Mouse (Mus musculus): ENCODE results near the gene Dpm2. TPM values are rescaled to one million over a fixed set of nuclear protein-coding genes. Genes with fewer than 3 reads are reported as not detected.

The Dpm2 gene
- polyA plus RNA-seq, 1 experiment from 2014 or later: 122 TPM

- H3K27ac ChIP-seq (ENCODE audit: low read length): peak within 1 kb of the TSS; percentile 95
- peak; percentile 94 for ATAC-seq (ENCODE audit: insufficient number of reproducible peaks, insufficient read depth, low FRiP score, low read depth)
- under 1% methylated on average over 67 of the region's 67 CpGs for WGBS
Measured at GRCm38 (mm10) chr2:32534733-32535471, 35.8 kb upstream of the Dpm2 start, which contains the start of gene Fam102a. Gene Fam102a, plus strand, starts transcription at chr2:32535332.

DNA sequence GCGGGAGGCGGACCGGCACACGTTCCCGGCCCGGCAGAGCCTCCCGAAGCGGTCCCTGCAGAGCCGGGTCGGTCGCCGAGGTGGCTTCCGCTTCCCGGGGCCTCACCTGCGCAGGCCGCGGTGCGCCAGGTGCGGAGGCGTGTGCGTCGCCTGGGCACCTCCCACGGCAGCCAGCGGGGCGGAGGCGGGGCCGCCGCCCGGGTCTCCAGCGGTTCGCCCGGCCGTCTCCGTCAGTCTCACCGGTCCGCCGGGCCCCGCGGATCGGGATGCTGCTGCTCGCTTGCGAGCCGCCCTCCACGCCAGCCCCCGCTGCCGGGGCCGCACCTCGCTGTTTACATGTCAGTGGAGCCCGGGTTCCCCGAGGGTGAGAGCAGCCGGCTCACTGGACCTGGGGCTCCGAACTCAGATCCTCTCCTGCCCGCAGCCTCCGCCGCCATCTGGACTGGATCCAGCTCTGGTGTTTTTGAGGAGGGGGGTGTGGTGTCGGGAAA is 35.1 kb upstream of the Dpm2 start:
- H3K4me2 ChIP-seq (replicated peaks; ENCODE audit: low read depth, low read length): peak overlapping the region; percentile 78
- peaks cover 39% of the 10 kb centered on the region for H3K4me1 ChIP-seq (ENCODE audit: control insufficient read depth, insufficient read depth, low read length)
- peak overlapping the region; percentile 84 for H3K4me3 ChIP-seq (ENCODE audit: low read depth, low read length)
- H3K9ac ChIP-seq (replicated peaks; ENCODE audit: low read depth, low read length): peak overlapping the region; percentile 89
- peak overlapping the region; percentile 95 for H3K27ac ChIP-seq (ENCODE audit: low read length)
- H3K36me3 ChIP-seq (ENCODE audit: control insufficient read depth, insufficient read depth, low read length): no peaks in the 10 kb centered on the region
- H3K27me3 ChIP-seq (ENCODE audit: control insufficient read depth, insufficient read depth, low read length): no peaks in the 10 kb centered on the region
- no peaks in the 10 kb centered on the region for H3K9me3 ChIP-seq (ENCODE audit: control insufficient read depth, low read depth, low read length)
- under 1% methylated on average over 52 of the region's 56 CpGs for WGBS
- peak; percentile 71 for ATAC-seq (ENCODE audit: insufficient number of reproducible peaks, insufficient read depth, low FRiP score, low read depth)

More at GRCm38 (mm10) chr2:32534733-32535471, 35.8 kb upstream of the Dpm2 start, which contains the start of gene Fam102a:
- Histone ChIP-seq H3K27me3 (ENCODE audit: control insufficient read depth, insufficient read depth, low read length) (no peaks in the 10 kb centered on the region), H3K9me3 (ENCODE audit: control insufficient read depth, low read depth, low read length) (no peaks in the 10 kb centered on the region), H3K4me2 (replicated peaks; ENCODE audit: low read depth, low read length) (peak within 1 kb of the TSS; percentile 78), H3K36me3 (ENCODE audit: control insufficient read depth, insufficient read depth, low read length) (no peaks in the 10 kb centered on the region), H3K4me1 (ENCODE audit: control insufficient read depth, insufficient read depth, low read length) (peaks cover 36% of the 10 kb centered on the region), H3K9ac (replicated peaks; ENCODE audit: low read depth, low read length) (peak within 1 kb of the TSS; percentile 89), H3K4me3 (ENCODE audit: low read depth, low read length) (peak within 1 kb of the TSS; percentile 84)

DNA sequence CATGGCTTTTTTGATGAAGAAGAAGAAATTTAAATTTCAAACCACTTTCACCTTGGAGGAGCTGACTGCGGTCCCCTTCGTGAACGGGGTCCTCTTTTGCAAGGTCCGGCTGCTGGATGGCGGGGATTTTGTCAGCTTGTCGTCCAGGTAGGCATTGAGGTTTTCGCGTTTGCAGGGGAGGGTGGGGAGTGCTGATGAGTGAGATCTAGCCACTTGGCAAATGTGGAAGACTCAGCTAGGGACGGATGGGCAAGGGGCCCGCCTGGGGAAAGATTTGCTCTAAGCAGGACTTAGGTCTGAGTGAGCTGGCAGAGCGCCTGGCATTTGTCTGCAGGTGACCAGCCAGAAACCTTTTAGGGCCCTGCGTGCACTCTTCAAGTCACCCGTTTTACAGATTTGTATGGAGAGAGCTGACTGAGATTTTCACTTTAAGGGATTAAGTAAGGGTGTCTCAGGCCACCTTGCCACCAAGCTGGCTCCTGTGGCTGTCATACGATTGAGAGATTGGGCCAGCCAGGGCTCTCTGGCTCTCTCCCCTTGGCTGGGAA is 34.5 kb upstream of the Dpm2 start:
- Histone ChIP-seq H3K4me3 (ENCODE audit: low read depth, low read length) (peak overlapping the region; percentile 84), H3K9ac (replicated peaks; ENCODE audit: low read depth, low read length) (peak overlapping the region; percentile 89), H3K4me2 (replicated peaks; ENCODE audit: low read depth, low read length) (peak overlapping the region; percentile 78), H3K4me1 (ENCODE audit: control insufficient read depth, insufficient read depth, low read length) (peaks cover 39% of the 10 kb centered on the region), H3K9me3 (ENCODE audit: control insufficient read depth, low read depth, low read length) (no peaks in the 10 kb centered on the region), H3K27me3 (ENCODE audit: control insufficient read depth, insufficient read depth, low read length) (no peaks in the 10 kb centered on the region), H3K27ac (ENCODE audit: low read length) (peak overlapping the region; percentile 64; the same call in 1 of the 2 replicates), H3K36me3 (ENCODE audit: control insufficient read depth, insufficient read depth, low read length) (no peaks in the 10 kb centered on the region)
- 3% methylated on average over 14 of the region's 14 CpGs for WGBS
- no peak for ATAC-seq (ENCODE audit: insufficient number of reproducible peaks, insufficient read depth, low FRiP score, low read depth)

DNA sequence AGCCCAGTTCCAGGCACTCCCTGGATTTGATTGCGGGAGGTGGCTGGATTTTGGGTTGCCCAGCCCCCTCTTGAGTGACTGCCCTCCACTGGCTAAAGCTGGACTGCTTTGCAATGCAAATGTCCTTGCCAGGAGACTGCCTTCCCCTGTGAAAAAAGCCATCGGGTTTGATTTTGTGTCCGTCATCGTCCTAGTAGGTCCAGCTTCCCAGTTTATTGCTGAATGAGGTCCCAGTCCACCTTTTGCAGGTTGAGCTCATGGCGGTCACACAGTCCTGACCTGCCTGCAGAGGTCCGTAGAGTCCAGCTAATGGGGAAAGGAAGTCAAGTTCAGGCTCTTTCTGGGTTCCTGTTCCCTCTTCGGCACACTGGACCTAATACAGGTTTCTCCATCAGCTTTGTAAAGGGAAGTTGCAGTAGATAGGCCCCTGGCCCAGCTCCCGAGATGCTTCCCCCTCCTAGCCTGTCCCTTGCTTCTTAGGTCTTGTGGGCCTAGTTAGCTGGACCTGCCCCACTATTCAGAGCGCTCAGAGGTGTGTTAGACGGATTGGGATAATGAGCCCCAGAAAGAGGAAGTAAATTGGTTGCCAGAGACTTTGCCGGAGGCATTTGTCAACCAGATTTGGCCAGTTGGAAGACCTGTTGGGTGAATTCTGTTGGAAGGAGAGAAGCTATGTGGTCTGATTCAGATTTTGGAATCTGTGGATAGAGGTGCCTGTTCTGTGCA is 33.9 kb upstream of the Dpm2 start:
- Histone ChIP-seq H3K9me3 (ENCODE audit: control insufficient read depth, low read depth, low read length) (no peaks in the 10 kb centered on the region), H3K4me2 (replicated peaks; ENCODE audit: low read depth, low read length) (peak overlapping the region; percentile 78), H3K36me3 (ENCODE audit: control insufficient read depth, insufficient read depth, low read length) (no peaks in the 10 kb centered on the region), H3K27me3 (ENCODE audit: control insufficient read depth, insufficient read depth, low read length) (no peaks in the 10 kb centered on the region), H3K4me1 (ENCODE audit: control insufficient read depth, insufficient read depth, low read length) (peaks cover 45% of the 10 kb centered on the region), H3K27ac (ENCODE audit: low read length) (peak overlapping the region; percentile 64), H3K4me3 (ENCODE audit: low read depth, low read length) (peak overlapping the region; percentile 84), H3K9ac (replicated peaks; ENCODE audit: low read depth, low read length) (peak overlapping the region; percentile 89)
- ATAC-seq (ENCODE audit: insufficient number of reproducible peaks, insufficient read depth, low FRiP score, low read depth): no peak
- WGBS: 3% methylated on average over 11 of the region's 11 CpGs

DNA sequence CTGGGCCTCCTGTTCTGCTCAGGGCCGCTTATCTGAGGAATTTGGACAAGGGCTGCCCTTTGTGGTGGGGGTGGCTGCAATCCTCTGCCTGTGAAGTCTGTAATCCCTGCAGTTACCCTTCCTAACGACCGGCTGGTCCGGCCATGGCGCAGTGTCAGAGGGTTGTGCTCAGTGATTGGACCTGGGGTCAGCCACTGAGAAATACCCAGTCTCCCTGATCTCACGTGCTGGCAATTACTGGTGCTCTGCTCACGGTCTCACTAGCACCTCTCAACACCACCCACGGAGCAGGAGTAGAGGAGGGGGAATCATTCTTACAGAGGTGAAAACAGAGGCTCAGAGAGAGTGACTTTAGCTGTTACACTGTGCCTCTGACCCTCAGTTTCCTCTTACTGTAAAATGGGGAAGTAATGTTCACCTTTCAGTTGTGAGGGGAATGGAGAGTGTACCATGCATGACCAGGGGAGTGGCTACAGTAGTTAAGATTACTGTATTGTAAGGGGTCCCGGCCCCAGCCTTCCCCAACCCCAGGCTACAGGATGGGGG is 33.2 kb upstream of the Dpm2 start:
- Histone ChIP-seq H3K9me3 (ENCODE audit: control insufficient read depth, low read depth, low read length) (no peaks in the 10 kb centered on the region), H3K9ac (replicated peaks; ENCODE audit: low read depth, low read length) (peak overlapping the region; percentile 89), H3K27me3 (ENCODE audit: control insufficient read depth, insufficient read depth, low read length) (no peaks in the 10 kb centered on the region), H3K4me2 (replicated peaks; ENCODE audit: low read depth, low read length) (peak overlapping the region; percentile 78), H3K36me3 (ENCODE audit: control insufficient read depth, insufficient read depth, low read length) (no peaks in the 10 kb centered on the region), H3K4me3 (ENCODE audit: low read depth, low read length) (peak overlapping the region; percentile 84), H3K27ac (ENCODE audit: low read length) (peak overlapping the region; percentile 64; the same call in 1 of the 2 replicates), H3K4me1 (ENCODE audit: control insufficient read depth, insufficient read depth, low read length) (peaks cover 45% of the 10 kb centered on the region)
- 13% methylated on average over 9 of the region's 9 CpGs for WGBS
- no peak for ATAC-seq (ENCODE audit: insufficient number of reproducible peaks, insufficient read depth, low FRiP score, low read depth)

DNA sequence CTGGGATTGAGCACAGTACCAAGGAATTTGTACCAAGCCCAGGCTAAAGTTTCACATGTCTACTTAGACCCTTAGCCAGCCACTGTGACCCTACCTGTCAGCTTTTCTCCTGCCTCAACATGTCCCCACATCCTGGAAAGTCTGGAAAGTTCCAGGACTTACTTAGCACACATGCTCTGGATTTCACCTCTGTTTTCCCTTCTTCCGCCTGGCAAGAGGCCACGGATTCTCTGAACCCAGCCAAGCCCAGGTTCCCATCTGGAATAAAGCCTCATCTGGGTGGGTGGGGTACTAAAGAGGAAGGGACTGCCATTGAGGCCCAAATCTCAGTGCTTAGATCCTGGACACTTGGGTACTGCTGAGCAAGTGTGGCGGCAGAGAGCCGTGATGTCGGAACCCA is 32.7 kb upstream of the Dpm2 start:
- H3K27ac ChIP-seq (ENCODE audit: low read length): no peak overlapping the region
- H3K27me3 ChIP-seq (ENCODE audit: control insufficient read depth, insufficient read depth, low read length): no peaks in the 10 kb centered on the region
- WGBS: 60% methylated on average over 5 of the region's 5 CpGs
- peak overlapping the region; percentile 84; the same call in 1 of the 2 replicates for H3K4me3 ChIP-seq (ENCODE audit: low read depth, low read length)
- H3K9me3 ChIP-seq (ENCODE audit: control insufficient read depth, low read depth, low read length): no peaks in the 10 kb centered on the region
- no peak overlapping the region for H3K9ac ChIP-seq (replicated peaks; ENCODE audit: low read depth, low read length)
- no peak for ATAC-seq (ENCODE audit: insufficient number of reproducible peaks, insufficient read depth, low FRiP score, low read depth)
- H3K36me3 ChIP-seq (ENCODE audit: control insufficient read depth, insufficient read depth, low read length): no peaks in the 10 kb centered on the region
- peaks cover 45% of the 10 kb centered on the region for H3K4me1 ChIP-seq (ENCODE audit: control insufficient read depth, insufficient read depth, low read length)
- peak overlapping the region; percentile 78 for H3K4me2 ChIP-seq (replicated peaks; ENCODE audit: low read depth, low read length)

DNA sequence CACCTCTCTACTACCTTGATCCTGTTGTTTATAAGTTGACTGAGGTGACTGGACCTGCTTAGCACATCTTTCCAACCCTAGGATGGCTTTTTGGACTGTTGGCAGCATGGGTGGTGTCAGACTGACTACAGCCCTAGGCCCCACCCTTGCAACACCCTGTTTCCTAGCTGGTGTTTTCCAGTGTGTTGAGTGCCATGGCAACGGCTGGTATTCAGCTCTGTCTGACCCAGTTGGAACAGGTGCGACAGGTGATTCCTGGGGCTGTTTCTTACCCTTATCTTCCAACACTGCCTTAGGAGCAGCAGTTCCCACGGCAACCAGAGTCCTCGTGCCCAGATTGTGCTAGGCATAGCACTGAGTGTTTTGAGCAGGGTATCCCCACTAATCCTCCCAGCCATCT is 32.2 kb upstream of the Dpm2 start:
- Histone ChIP-seq H3K4me1 (ENCODE audit: control insufficient read depth, insufficient read depth, low read length) (peaks cover 45% of the 10 kb centered on the region), H3K9ac (replicated peaks; ENCODE audit: low read depth, low read length) (no peak overlapping the region)

DNA sequence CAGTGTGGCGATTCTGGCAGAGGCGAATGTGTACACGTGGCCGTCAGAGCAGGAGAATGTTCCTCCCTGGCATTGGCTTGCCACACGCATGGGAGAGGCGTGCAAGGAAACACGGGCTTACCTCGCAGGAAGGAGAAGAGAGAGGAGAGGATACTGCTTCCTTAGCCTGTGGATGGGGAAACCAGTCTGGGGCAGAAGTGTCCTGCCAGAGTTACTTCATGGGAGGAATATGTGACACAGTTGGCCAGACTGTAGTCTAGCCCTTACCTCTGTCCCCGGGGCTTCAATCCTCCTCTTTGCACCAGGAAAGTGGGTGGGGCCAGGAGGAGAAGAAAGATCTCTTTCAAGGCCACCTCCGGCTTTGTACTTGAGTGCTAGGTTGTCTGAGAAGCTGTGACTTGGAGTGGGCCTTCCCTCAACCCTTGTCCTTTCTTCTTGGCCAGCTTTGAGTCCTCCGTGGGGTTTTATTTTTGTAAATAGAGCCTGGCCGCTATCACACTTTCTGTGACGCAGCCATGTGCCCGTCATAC is 31.1 kb upstream of the Dpm2 start:
- Histone ChIP-seq H3K27ac (ENCODE audit: low read length) (no peak overlapping the region), H3K4me3 (ENCODE audit: low read depth, low read length) (no peak overlapping the region), H3K9me3 (ENCODE audit: control insufficient read depth, low read depth, low read length) (no peaks in the 10 kb centered on the region), H3K4me1 (ENCODE audit: control insufficient read depth, insufficient read depth, low read length) (peaks cover 40% of the 10 kb centered on the region), H3K4me2 (replicated peaks; ENCODE audit: low read depth, low read length) (peak overlapping the region; percentile 78), H3K36me3 (ENCODE audit: control insufficient read depth, insufficient read depth, low read length) (no peaks in the 10 kb centered on the region), H3K27me3 (ENCODE audit: control insufficient read depth, insufficient read depth, low read length) (no peaks in the 10 kb centered on the region), H3K9ac (replicated peaks; ENCODE audit: low read depth, low read length) (no peak overlapping the region; the same call in 1 of the 2 replicates)
- WGBS: 65% methylated on average over 14 of the region's 14 CpGs
- ATAC-seq (ENCODE audit: insufficient number of reproducible peaks, insufficient read depth, low FRiP score, low read depth): no peak

More for the DNA sequence above, 32.2 kb upstream of the Dpm2 start:
- Histone ChIP-seq H3K9me3 (ENCODE audit: control insufficient read depth, low read depth, low read length) (no peaks in the 10 kb centered on the region), H3K27ac (ENCODE audit: low read length) (no peak overlapping the region), H3K27me3 (ENCODE audit: control insufficient read depth, insufficient read depth, low read length) (no peaks in the 10 kb centered on the region), H3K4me2 (replicated peaks; ENCODE audit: low read depth, low read length) (peak overlapping the region; percentile 78), H3K36me3 (ENCODE audit: control insufficient read depth, insufficient read depth, low read length) (no peaks in the 10 kb centered on the region), H3K4me3 (ENCODE audit: low read depth, low read length) (no peak overlapping the region; the same call in 1 of the 2 replicates)
- ATAC-seq (ENCODE audit: insufficient number of reproducible peaks, insufficient read depth, low FRiP score, low read depth): no peak
- 50% methylated on average over 4 of the region's 4 CpGs for WGBS

Measured in stomach, embryonic 14.5 days (tissue).